Mouse (Mus musculus): ENCODE data around the gene Gm37240.
"Not testable (repeated sequence)": the region's sequence is repeated elsewhere in the genome, so short reads cannot be mapped to it uniquely, and the experiment has no call there.

Gm37240 gene

DNA sequence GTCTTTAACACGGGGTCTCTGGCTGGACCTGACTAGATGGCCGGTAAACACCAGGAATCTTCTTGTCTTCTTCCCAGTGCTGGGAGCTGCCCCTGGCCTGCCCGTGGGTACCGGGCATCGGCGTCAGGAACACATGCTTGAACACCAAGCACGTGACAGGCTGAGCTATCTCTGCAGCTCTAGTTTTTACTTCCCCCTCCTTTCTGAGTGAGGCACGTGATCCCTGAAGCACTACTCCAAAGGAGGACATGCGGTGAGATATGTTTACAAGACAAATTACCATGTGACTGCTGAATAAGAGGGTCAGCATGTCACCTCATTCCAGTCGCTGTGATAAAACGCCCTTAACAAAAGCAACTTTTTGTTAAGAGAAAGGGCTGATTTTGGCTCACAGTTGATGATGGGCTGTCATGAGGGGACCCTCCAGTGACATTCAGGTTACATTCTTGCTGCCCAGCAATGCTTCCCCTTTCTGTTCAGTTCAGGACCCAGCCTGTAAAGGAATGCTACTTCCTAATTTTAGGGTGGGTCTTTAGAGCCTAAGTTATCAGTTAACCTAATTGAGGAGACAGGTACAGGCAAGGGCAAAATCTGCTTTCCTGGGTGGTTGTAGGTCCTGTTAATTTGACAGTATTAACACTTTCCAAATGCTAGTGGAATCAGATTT lies 1003.4 kb downstream of the Gm37240 start:
- no peak for DNase-seq (ENCODE audit: low read depth)

DNA sequence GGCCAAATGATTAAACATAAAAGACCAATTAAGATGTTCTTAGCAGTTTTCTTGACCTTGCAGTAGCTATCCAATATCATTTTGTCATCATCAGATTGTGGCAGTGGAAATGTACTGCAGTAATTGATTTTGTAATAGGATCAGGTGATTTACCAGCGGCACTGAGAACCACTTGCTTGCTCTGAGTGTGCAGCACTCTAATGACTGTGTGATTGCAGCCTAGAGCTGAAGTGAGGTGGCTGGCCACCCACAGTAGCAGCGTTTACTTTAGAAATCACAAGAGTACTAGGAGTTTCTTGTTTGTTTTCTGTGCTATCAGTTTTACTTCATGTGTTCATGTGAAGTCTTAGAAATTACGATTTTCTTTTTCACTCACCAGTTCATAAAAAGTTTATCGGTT lies 1011.1 kb downstream of the Gm37240 start:
- DNase-seq (ENCODE audit: low read depth): no peak

DNA sequence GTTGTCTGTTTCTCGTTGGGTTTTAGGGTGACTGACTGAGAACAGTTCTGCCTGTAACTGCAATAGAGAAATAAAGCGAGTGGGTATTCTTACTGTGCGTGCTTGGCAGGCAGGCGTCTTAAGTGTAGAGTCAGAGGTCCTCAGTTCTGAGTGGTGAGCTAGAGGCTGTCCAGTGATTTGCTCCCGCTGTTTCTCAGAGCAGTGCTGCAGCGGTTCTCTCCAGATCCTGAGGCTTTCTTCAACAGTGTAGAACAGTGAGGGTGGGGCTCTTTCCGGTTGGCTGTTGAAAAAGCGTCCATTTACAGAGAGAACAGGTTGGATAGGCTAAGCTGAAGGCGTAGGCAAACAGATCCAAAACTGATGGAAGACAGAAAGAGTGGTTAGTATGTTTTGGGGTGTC lies 1012.0 kb downstream of the Gm37240 start:
- DNase-seq (ENCODE audit: low read depth): no peak

DNA sequence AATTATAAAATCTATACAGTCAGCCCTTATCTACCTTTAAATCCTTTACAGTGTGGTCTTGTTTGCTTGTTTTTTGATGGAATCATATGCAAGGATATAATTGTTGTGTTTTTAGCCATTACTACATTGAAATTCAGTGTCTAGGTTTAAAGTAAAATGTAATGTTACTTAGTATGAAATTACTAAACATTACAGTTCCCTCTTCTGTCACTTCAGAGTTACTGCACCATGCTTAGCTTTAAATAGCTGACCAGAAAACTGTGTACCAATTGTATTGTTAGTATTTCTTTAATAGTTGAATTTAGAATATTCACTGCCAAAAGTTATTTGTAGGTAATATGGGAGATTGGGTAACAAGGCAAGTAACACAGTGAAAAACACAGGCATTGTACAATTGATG lies 1017.2 kb downstream of the Gm37240 start:
- DNase-seq (ENCODE audit: low read depth): no peak

DNA sequence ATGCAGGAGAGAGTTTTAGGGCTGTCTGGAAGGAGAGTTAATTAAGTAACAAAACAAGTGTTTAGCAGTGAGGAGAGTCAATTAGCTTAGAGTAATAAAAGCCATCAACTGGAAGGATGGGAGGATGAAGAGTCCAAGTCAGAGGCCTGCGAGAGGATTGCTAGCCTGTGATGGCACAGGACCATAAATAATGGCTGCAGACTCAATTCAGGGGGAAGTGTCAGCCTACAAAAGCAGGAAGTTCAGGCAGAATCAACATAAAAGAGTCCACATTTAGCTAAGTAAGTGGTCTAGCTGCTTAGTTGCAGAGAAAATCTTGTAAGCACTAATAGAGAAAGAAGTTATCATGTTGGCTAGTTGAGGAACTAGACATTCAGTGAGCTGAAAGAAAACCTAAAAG lies 1019.3 kb downstream of the Gm37240 start:
- DNase-seq (ENCODE audit: low read depth): no peak

DNA sequence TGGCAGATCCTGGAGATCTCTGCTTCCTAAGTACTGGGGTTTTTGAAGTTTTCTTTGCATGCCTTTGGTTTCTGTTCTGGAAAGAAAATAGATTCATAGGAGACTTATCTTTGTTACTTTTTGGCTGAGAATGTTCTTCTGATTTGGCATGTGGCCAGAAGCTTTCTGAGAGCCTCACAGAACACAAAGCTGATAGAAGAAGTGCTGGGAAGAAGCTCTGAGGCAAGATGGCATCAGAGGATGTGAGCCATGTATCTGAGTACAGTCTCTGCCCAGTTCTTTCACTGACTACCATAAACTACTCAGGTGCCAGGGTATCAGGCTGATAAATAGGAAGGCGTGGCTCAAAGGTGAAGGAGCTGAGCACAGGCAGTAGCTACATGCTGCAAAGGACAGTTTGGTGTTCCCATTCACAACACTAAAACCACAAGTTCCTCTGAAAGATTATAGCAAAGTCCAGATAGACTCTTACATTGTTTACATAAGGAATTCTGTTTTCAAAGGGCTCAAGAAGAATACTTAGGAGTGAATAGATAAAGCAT lies 1019.8 kb downstream of the Gm37240 start:
- DNase-seq (ENCODE audit: low read depth): no peak

DNA sequence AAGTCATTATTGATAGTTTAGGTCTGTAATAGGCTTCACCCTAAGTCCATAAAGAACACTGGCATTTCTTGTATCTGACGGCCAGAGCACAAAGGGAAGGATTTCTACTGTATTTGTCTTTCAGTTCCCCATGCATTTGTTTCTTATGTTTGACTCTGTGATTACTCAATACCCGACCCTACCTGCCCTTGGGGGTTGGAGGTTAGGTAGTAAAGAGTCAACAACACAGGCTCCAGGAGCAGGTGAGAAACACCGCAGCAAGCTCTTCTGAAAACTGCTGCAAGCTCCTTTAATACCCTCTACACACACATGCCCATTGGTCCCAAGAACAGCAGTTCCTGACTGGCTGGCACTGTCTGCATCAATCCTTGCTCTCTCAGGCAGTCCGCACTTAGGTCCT lies 1020.5 kb downstream of the Gm37240 start:
- no peak for DNase-seq (ENCODE audit: low read depth)

DNA sequence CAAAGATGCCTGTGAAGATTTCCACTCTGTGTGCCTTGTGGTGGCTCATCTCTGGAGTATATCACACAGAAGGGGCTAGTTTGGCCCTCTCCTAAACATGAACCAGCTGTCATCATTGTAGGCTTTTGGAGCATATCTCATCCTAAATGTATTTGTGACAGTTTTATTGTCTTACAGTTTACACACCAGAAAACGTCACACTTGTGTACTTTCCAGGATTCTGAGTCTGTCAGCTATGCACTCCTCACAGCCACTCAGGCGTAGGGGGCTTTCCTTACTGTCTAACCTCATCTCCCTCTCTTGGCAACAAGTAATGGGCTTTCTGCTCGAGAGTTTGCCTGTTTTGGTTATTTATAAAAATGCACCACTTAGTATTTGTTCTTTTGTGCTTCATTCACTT lies 1021.6 kb downstream of the Gm37240 start:
- DNase-seq (ENCODE audit: low read depth): no peak

DNA sequence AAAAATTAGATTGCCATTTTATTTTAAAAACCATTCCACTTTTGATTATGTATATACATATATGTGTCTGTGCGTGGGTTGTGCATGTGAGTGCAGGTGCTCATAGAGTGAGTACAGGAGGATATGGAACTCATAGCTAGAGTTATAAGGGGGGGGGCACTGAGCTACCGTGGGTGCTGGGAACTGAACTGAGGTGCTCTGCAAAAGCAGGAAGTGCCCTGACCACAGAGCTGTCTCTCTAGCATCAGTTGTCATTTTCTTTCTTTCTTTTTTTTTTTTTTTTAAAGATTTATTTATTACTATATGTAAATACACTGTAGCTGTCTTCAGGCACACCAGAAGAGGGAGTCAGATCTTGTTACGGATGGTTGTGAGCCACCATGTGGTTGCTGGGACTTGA lies 1025.5 kb downstream of the Gm37240 start:
- not testable (repeated sequence) for DNase-seq (ENCODE audit: low read depth)

DNA sequence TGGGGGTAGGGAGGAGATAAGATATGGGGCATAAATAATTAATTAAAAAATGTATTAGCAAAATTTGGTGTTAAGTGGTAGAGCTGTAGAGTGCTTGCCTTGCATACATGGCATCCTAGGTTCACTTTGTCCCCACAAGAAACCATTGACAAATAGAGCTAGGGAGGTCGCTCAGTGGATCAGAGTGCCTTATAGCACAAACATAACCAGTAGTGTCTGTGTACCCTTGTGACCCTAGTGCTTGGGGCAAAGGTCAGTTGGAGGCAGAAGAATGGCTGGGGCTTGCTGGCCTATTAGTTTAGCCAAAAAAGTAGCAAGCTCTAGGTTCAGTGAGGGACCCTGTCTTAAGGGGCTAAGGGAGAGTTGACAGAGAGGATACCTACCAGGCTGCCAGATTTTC lies 1026.6 kb downstream of the Gm37240 start:
- no peak for DNase-seq (ENCODE audit: low read depth)

DNA sequence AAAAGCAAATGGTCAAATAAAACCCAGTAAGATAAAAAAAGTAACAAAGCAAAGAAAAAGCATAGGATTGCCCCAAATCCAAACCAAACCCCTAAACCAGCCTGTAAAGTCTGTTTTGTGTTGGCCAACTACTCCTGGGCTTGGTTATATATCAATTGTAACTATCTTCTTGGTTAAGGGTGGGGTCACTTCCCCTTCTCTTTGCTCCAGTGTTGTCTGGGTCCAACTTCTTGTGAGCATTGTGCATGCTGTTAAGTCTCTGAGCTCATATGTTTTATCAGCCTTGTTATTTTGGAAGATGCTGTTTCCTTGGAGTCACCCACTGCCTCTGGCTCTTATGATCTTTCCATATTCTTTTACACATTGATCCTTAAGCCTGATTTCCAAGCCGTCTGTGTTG lies 1032.9 kb downstream of the Gm37240 start:
- DNase-seq (ENCODE audit: low read depth): no peak

DNA sequence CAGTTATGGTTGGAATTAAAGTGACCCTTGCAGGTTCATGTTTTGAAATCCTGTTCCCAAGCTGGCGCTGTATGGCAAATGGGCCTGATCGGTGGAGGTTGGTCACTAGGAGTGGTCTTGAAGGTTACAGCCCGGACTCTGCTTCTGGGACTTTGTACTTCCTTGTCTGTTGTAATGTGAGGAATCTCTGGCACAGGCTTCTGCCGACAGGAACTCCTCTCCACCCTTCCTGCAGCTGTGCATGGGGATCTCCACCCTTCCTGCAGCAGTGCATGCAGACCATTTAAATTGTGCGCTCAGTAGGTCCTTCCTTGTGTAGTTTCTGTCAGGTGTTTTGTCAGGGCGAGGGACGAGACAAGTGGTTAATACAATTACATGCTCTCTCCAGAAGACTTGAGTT lies 1034.4 kb downstream of the Gm37240 start:
- no peak for DNase-seq (ENCODE audit: low read depth)

DNA sequence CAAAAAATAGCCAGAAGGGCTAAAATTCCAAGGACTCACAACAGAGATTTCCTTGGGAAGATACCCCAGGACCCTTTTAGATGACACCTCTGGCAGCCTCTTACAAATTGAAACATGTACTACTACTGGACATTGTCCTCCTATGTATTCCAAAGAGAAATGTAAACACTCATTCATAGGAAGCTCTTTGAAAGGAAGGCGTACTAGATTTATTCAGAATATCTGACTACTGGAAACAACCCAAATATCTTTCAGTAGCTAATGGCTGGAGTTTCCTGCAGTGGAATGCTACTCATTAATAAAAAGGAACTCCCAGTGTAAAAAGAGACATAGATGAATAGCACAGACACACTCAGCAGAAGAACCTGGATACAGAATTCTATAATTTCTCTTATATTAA lies 1035.5 kb downstream of the Gm37240 start:
- no peak for DNase-seq (ENCODE audit: low read depth)

DNA sequence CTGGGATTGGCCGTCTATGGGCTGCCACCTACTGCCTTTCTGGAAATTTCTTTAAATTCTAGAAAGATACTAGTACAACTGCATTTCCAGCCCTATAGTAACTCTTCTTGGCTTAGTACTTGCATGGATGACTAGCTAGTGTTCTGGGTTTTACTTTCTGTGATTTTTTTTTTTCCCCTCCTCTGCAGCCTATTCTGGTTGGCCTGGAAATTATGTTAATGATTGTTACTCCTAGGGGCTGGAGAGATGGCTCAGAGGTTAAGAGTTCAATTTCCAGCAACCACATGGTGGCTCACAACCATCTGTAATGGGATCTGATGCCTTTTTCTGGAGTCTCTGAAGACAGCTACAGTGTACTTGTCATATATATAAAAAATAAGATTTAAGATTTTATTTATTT lies 1036.9 kb downstream of the Gm37240 start:
- DNase-seq (ENCODE audit: low read depth): no peak

DNA sequence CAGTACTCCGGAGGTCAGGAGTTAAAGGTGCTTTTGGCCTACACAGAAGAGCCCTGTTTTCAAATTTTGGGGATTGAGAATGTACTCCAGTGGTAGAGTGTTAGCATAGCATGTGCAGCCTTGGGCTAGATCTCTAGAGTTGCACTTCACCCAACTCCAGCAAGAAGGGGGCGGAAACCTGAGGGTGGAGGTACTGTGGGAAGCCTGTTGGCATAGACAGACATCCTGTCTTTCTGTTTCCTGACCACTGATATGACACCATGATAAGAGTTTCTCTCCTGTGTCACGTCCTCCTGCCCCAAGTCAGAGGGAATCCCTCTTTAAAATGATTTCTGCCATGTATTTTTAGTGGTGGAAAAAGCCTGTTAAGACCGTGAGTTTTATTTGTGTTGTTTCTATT lies 1038.5 kb downstream of the Gm37240 start:
- DNase-seq (ENCODE audit: low read depth): no peak

DNA sequence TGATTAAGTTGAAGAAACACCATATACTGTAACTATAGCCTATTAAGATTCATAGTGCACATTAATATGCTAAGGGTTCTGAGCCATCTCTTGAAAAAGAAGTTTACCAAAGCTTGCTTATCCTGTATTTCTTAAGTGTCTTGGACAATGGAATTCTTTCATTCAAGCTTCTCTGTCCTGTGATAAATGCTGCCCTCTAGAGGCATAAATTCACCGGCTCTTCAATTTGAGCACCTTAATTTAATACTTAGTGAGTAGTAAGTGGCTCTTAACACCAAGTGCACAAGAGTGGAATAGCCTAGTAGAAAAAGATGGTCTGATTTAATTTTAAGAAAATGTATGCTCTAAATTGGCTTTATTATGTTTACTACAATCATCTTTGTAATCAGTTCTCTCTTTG lies 1043.7 kb downstream of the Gm37240 start:
- peak; percentile 64 for DNase-seq (ENCODE audit: low read depth)

DNA sequence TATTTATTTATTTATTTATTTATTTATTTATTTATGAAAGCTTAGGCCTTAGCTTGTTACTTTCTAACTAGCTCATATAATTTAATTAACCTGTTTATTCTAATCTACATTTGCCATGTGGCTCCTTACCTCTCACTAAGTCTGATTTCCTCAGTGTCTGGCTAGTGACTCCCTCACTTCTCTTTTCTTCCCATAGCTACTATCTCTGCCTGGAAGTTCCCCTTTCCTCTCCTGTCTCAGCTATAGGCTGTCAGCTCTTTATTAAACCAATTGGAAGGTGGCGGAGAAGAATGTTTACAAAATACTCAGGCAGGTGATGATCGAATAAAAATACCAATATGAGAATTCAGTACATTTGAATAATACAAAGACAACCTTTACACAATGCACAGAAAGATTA lies 1044.5 kb downstream of the Gm37240 start:
- no peak for DNase-seq (ENCODE audit: low read depth)

DNA sequence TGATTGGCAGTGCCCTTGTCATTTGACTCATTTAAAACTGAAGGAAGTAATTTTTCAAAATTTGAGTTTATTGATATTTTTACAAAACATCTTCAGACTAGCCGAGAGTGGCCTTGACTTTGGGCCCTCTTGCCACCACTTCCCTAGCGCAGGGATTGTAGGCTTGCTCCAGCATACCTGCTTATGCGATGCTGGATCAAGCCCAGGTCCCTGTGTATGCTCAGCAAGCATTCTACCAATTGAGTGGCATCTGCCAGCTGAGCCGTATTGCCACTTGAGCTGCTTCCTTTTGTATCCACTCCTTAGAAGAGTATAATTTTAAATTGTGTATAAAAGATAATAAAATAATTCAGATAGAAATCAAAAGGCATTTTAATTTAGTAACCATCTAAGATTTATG lies 1046.0 kb downstream of the Gm37240 start:
- no peak for DNase-seq (ENCODE audit: low read depth)

DNA sequence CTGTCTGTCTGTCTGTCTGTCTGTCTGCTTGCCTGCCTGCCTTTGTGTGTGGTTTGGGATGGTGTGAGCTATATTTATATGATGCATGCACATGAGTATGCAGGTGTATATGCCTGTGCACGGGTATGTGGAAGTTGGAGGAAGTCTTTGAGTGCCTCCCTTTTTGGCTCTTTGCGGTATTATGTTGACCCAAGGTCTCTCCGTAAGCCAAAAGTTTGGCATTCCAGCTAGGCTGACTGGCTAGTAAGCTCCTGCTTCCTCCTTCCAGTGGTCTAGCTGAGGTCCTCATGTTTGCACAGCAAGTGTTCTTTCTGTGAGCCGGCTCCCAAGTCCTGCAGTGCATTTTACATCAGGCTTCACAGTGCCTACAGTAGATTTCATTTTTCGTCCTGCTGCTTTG lies 1047.8 kb downstream of the Gm37240 start:
- DNase-seq (ENCODE audit: low read depth): no peak

DNA sequence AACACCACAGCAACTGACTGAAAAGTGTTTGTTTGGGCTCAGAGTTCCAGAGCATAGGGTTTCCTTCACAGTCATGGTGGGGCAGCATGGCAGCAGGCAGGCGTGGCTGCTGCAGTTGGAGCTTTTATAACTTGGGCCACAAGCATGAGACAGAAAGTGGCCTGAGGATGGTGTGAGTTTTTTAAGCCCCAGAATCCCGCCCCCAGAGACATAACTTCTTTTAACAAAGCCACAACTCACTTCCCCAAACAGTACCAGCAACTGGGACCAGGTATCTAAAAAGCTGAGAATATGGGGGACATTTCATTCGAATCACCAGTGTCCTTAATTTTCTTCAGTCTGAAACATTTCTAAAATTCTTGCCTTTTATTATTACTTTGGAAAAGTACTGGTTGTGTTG lies 1049.3 kb downstream of the Gm37240 start:
- DNase-seq (ENCODE audit: low read depth): no peak

DNA sequence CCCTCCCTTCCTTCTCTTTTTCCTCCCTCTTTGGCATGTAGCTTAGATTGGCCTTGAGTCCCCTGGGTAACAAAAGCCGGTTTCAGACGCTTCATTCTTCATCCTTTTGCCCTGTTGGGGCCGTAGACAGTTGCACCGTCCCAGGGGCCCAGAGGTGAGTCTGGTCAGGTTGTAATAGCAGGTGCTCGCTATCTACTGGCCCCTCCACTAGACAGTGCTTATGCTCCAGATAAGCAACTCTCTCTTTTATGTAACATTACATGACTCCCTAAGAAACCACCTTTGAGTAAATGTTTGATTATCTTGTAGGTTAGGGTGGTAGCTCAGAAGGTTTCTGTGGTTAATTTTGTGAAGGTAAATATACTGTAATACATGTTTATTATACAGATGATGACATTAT lies 1051.3 kb downstream of the Gm37240 start:
- DNase-seq (ENCODE audit: low read depth): no peak

DNA sequence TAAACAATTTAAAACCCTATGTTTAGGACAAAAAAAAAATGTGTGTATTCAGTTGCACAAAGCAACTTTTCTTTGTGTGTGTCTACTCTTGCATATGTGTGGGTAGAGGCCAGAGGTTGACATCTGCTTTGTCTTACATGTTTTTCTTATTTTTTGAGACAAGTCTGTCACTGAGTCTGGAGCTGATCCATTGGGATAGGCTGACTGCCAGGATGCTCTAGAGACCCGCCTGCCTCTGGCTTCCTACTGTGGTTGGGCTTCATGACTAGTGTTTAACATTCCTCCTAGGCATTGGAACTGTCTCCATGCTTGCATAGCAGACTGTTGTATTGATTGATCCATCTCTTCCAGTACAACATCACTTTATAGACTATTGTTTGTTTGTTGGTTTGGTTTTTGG lies 1058.0 kb downstream of the Gm37240 start:
- DNase-seq (ENCODE audit: low read depth): no peak

DNA sequence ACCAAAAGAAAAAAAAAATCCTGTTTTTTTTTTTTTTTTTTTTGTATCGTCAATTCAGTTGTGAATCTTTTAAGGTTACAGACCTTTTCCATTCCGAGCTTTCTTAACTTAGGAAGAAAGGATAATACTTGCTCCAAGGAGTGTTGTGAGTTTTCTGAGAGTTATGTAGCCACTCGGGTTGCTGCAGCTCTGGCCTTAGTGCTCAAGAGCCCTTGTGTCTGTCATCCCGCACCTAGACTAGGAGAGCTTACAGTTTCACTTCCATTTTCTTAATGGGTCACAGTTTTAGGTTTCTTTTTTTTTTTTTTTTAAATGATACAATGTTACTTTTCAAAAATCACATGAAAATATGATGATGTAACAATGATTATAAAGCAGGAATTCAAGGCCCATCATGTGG lies 1059.7 kb downstream of the Gm37240 start:
- DNase-seq (ENCODE audit: low read depth): no peak

DNA sequence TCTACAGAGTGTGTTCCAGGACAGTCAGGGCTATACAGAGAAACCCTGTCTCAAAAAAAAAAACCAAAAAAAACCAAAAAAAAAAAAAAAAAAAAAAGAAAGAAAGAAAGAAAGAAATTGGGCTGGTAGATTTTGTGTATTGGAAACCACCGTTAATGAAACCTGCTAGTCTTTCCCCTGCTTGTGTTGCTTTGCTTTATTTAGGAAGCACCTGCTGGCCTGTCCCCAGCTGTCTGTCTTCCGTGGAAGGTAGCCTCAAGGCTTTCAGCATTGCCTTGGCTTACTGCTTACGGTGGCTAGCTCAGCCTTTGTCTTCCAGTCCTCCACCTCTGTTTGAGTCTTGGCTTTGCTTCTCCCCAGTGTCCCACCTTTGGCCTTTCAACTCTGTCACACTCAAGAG lies 1060.4 kb downstream of the Gm37240 start:
- no peak for DNase-seq (ENCODE audit: low read depth)

DNA sequence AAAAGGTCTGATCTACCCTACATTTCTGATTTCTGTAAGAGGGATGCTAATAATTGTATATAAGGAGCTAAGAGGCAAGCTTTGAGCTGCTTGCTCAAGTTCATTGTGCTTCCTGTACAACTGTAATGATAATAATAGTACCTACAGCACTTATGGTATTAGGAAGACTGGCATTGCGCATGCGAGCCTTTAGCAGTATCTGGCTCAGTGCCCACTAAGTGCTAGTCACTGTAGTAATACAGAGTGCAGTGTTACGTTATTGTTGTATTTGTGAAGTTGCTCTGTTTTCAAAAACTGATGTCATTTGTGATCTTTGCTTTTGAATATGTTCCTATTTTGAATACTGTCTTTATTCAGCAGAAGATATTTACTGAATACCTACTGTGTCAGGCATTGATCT lies 1060.9 kb downstream of the Gm37240 start:
- DNase-seq (ENCODE audit: low read depth): no peak

All from fibroblast of lung, adult 2 months (primary cell).